Mouse (Mus musculus) heart, adult 2 months (tissue): ENCODE measurements around the gene Col4a1.

Experiments used
- CTCF ChIP-seq: fragments of 200-600 bp; IDR thresholded peaks from 2 replicates; pipeline ENCODE4 v1.8.1; 2022; ENCODE audit warnings: antibody characterized with exemption, mild to moderate bottlenecking, moderate library complexity
- POLR2A ChIP-seq: fragments of 200-500 bp; IDR thresholded peaks from 2 replicates; pipeline ENCODE4 v1.6.1; 2011; ENCODE audit warnings: mild to moderate bottlenecking, low read depth, low read length, control low read depth; ENCODE audit not compliant: insufficient read depth

- no peak for TF ChIP-seq CTCF
- TF ChIP-seq POLR2A = no peak
Observed at GRCm38 (mm10) chr8:11276286-11276685, 36.3 kb downstream of the Col4a1 start.
